Mouse (Mus musculus) inflammation-experienced regulatory T-cells, adult 6 months (primary cell): Measurements from ENCODE around the gene Gkap1. TPM values are rescaled to one million over a fixed set of nuclear protein-coding genes. Genes with fewer than 3 reads are reported as not detected.

Source experiments
- ATAC-seq: one replicate; pipeline ENCODE4 v1.8.0; 2017
- polyA plus RNA-seq, 3 experiments: library from polyadenylated mRNA; unstranded; fragments of 100-300 nt; shearing (Covaris generic); gene quantifications; one replicate each; pipeline ENCODE4 v1.2.1; 2017

The Gkap1 gene
- polyA plus RNA-seq, 3 experiments from 2014 or later = 0.38 to 1.1 (median 0.87) TPM

- ATAC-seq = no peak
Observed at GRCm38 (mm10) chr13:58197981-58198640, 77.4 kb downstream of the Gkap1 start.

GRCm38 (mm10) chr13:58197211-58197610 is 78.3 kb downstream of the Gkap1 start:
- ATAC-seq = no peak

DNA sequence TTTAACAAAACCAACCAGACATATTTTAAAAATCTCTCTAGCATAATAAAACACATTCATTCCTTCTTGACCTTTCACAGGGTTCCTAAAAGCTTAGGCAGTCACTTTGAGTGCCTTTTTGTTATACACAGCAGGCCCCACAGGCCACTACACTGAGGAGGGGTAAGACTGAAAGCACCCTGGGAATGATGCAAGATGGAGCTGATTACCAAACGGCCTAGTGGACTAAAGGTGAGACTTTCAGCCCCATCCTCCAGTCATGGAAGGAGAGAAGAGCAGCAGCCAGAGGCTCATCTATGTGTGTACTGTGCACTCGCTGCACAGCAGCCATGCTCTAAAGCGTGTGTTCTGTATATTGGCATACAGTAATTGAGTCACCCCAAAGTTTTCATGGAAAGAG is 80.6 kb downstream of the Gkap1 start:
- no peak for ATAC-seq

DNA sequence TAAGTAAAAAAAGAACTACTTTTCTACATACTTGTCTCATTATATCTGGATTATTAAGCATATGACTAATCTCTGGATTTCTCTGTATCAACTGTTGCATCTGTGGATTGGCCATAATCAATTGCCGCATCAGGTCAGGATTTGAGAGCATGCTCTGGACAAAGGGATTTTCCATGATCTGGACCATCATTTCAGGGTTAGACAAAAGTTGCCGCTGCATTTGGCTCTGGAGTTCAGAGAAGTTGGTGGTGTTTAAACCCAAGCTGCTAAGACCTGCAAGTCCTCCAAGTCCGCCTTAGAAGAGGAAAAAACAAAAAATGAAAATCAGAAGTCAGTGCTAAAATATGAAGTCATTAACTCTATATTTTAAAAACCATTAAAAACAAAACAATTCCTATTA is 82.3 kb downstream of the Gkap1 start:
- ATAC-seq = no peak

- ATAC-seq = no peak
Observed at GRCm38 (mm10) chr13:58192146-58192545, 83.4 kb downstream of the Gkap1 start.

- ATAC-seq = no peak
Observed at GRCm38 (mm10) chr13:58191516-58191915, 84.0 kb downstream of the Gkap1 start.

DNA sequence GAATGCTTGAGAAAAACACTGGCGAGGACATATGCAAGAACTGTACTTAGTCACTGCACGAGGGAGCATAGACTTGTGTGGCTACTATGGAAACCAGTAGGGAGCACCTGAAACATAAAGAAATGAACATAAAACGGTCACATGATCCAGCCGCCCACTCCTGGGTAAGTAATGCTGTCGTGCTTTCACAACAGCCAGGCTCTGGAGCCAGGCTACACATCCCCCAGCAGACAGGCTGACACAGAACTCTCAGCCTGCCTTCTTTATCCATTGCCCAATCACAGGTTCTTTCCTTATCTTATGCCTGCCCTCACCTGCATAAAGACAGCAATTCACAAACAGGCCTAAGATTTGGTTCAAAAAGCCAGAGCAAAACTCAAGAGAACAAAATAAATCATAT is 86.0 kb downstream of the Gkap1 start:
- ATAC-seq = peak; percentile 22

DNA sequence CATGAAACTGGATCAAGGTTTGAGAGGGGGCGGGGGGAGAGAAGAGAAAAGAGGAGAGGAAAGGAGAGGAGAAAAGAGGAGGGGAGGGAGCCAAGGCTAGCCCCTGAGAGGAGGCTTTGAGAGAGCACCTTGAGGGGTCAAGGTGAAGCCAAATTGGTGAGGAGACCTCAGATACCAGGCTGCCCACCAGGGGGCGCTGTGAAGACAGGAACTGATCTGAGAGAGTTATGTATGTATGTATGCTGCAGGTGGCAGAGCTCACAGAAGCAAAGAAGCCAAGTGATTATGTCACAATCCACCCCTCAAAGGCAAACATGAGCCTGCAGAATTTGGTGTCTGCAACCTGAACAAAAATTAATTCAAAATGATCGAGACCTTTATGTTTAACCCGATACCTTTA is 87.1 kb downstream of the Gkap1 start:
- ATAC-seq = peak; percentile 88

GRCm38 (mm10) chr13:58187751-58188150 is 87.7 kb downstream of the Gkap1 start:
- no peak for ATAC-seq

- no peak for ATAC-seq
Observed at GRCm38 (mm10) chr13:58186281-58186680, 89.2 kb downstream of the Gkap1 start.

- ATAC-seq = no peak
Observed at GRCm38 (mm10) chr13:58184111-58184510, 91.4 kb downstream of the Gkap1 start.

Other genes starting within 250 kb of the Gkap1 start
- 10 to 100 TPM in 2 of 3 experiments, 1 to 10 TPM in 1; 4.3 to 14.9 (median 14.6) TPM for gene Klhl3, start 162.1 kb downstream of the Gkap1 start, polyA plus RNA-seq
- 10 to 100 TPM; 20.9 to 25.6 (median 24.0) TPM for gene Hnrnpa0, start 147.1 kb downstream of the Gkap1 start, polyA plus RNA-seq
- 100 to 1,000 TPM; 204 to 343 (median 284) TPM for gene Idnk, start 118.0 kb downstream of the Gkap1 start, polyA plus RNA-seq
- 10 to 100 TPM; 16.2 to 20.1 (median 18.2) TPM for gene Ubqln1, start 60.0 kb downstream of the Gkap1 start, polyA plus RNA-seq
- gene Kif27, start 83.4 kb upstream of the Gkap1 start, polyA plus RNA-seq = not detected
- 10 to 100 TPM in 2 of 3 experiments, 1 to 10 TPM in 1; 5.5 to 24.5 (median 21.2) TPM for gene 2210016F16Rik, start 109.5 kb upstream of the Gkap1 start, polyA plus RNA-seq
- gene Rmi1, start 126.5 kb upstream of the Gkap1 start, polyA plus RNA-seq = 10 to 100 TPM; 22.8 to 24.7 (median 23.3) TPM
- gene Hnrnpk, start 127.6 kb upstream of the Gkap1 start, polyA plus RNA-seq = 1,000 to 10,000 TPM; 1,885 to 2,917 (median 2,228) TPM